Mouse (Mus musculus): Measurements from ENCODE around the gene Gpr156. TPM values are rescaled to one million over a fixed set of nuclear protein-coding genes. Genes with fewer than 3 reads are reported as not detected.
"Not testable (repeated sequence)": the region's sequence is repeated elsewhere in the genome, so short reads cannot be mapped to it uniquely, and the experiment has no call there.

Gpr156 gene
- total RNA-seq, 2 experiments from 2014 or later: 0.65 to 0.76 TPM

GRCm38 (mm10) chr16:38002485-38002884, 86.2 kb downstream of the Gpr156 start:
- no peak for DNase-seq

- DNase-seq: no peak
These were observed 88.3 kb downstream of the Gpr156 start for GRCm38 (mm10) chr16:38004486-38005020.

GRCm38 (mm10) chr16:38005471-38005870, 89.2 kb downstream of the Gpr156 start:
- no peak for DNase-seq

- DNase-seq: no peak
These were observed 92.1 kb downstream of the Gpr156 start for GRCm38 (mm10) chr16:38008371-38008770.

GRCm38 (mm10) chr16:38009041-38009825, 92.9 kb downstream of the Gpr156 start:
- DNase-seq: no peak

GRCm38 (mm10) chr16:38011486-38011885, 95.2 kb downstream of the Gpr156 start:
- no peak for DNase-seq

GRCm38 (mm10) chr16:38012382-38012781, 96.1 kb downstream of the Gpr156 start:
- no peak for DNase-seq

GRCm38 (mm10) chr16:38012891-38013290, 96.6 kb downstream of the Gpr156 start:
- no peak for DNase-seq

- no peak for DNase-seq
These were observed 98.7 kb downstream of the Gpr156 start for GRCm38 (mm10) chr16:38014951-38015350.

GRCm38 (mm10) chr16:38016928-38017524, 100.7 kb downstream of the Gpr156 start:
- no peak for DNase-seq

GRCm38 (mm10) chr16:38017958-38018376, 101.7 kb downstream of the Gpr156 start:
- no peak for DNase-seq

- no peak for DNase-seq
These were observed 116.3 kb downstream of the Gpr156 start for GRCm38 (mm10) chr16:38032644-38033043.

- DNase-seq: no peak
These were observed 116.8 kb downstream of the Gpr156 start for GRCm38 (mm10) chr16:38033071-38033470.

GRCm38 (mm10) chr16:38038101-38038500, 121.8 kb downstream of the Gpr156 start:
- not testable (repeated sequence) for DNase-seq

- no peak for DNase-seq
These were observed 125.9 kb downstream of the Gpr156 start for GRCm38 (mm10) chr16:38042160-38042559.

GRCm38 (mm10) chr16:38044551-38044950, 128.3 kb downstream of the Gpr156 start:
- peak; percentile 37 to 49 for DNase-seq

GRCm38 (mm10) chr16:38047781-38048558, 131.7 kb downstream of the Gpr156 start:
- DNase-seq: no peak

Other genes starting within 250 kb of the Gpr156 start
- gene Fstl1, start 139.6 kb upstream of the Gpr156 start, total RNA-seq (2021): 10 to 100 TPM; 32.5 to 34.3 TPM
- gene Gm36028, start 55.4 kb upstream of the Gpr156 start, total RNA-seq (2021): under 1 TPM in 1 of 2 experiments, not detected in 1; 0.35 TPM
- gene Lrrc58, start 48.1 kb upstream of the Gpr156 start, total RNA-seq (2021): 100 to 1,000 TPM; 101 to 108 TPM
- 100 to 1,000 TPM; 153 to 155 TPM for gene Gsk3b, start 172.5 kb downstream of the Gpr156 start, total RNA-seq (2021)